Comparison of ENCODE assay signal across 10 mouse cellular contexts in genomic region chr12:7543281-7543981, GRCm38 (mm10).
DNase-seq lines count a peak whose midpoint lies in the region; ATAC-seq and TF ChIP-seq lines count a peak whose summit lies in the region.
"Had no signal": no experiment of that assay in that cellular context is flagged by ENCODE, and none has a peak within 500 bp of the region (broad histone marks: within the 10 kb centered on the region; RNA-seq: fewer than 3 reads in every experiment).

No protein-coding gene starts in this region.

- no peak overlapping the region for H3K9ac ChIP-seq in heart, postnatal 0 days (replicated peaks; ENCODE audit: low read depth, low read length)
- H3K9ac ChIP-seq in heart, embryonic 11.5 days (ENCODE audit: low read depth, low read length), result no peak overlapping the region
- H3K9ac ChIP-seq: midbrain, embryonic 15.5 days had no signal

- H3K27ac ChIP-seq in heart, postnatal 0 days (ENCODE audit: low read depth), result no peak overlapping the region
- H3K27ac ChIP-seq in heart, embryonic 11.5 days (ENCODE audit: low read depth, low read length), result no peak overlapping the region
- H3K27ac ChIP-seq: midbrain, embryonic 15.5 days had no signal

- no peaks in the 10 kb centered on the region for H3K4me1 ChIP-seq in heart, postnatal 0 days (ENCODE audit: control insufficient read depth, insufficient read depth)
- no peaks in the 10 kb centered on the region for H3K4me1 ChIP-seq in heart, embryonic 11.5 days (ENCODE audit: control insufficient read depth, insufficient read depth, low read length)
- H3K4me1 ChIP-seq in lung, adult 2 months (ENCODE audit: control insufficient read depth, insufficient read depth, low read length), result no peaks in the 10 kb centered on the region
- H3K4me1 ChIP-seq: midbrain, embryonic 15.5 days had no signal

- TF ChIP-seq CTCF in heart, postnatal 0 days (IDR thresholded peaks at IDR 0.05; ENCODE audit: low read depth), result peak; percentile 57
- peak; percentile 3; the same call in 1 of the 2 replicates for TF ChIP-seq CTCF in lung, adult 2 months (IDR thresholded peaks at IDR 0.05; ENCODE audit: insufficient read depth, low read length)

- ATAC-seq in heart, postnatal 0 days (ENCODE audit: insufficient read depth, low read depth), result no peak
- ATAC-seq in heart, embryonic 11.5 days (replicated peaks; ENCODE audit: insufficient number of reproducible peaks, low FRiP score, low TSS enrichment), result no peak
- ATAC-seq: midbrain, embryonic 15.5 days had no signal

- no peak overlapping the region for H3K4me2 ChIP-seq in heart, postnatal 0 days (ENCODE audit: low read depth, low read length)
- no peak overlapping the region for H3K4me2 ChIP-seq in heart, embryonic 11.5 days
- H3K4me2 ChIP-seq: midbrain, embryonic 15.5 days had no signal

- no peaks in the 10 kb centered on the region for H3K9me3 ChIP-seq in heart, postnatal 0 days (replicated peaks; ENCODE audit: control insufficient read depth, low read length)
- H3K9me3 ChIP-seq in heart, embryonic 11.5 days (replicated peaks; ENCODE audit: control insufficient read depth, low read length), result no peaks in the 10 kb centered on the region
- H3K9me3 ChIP-seq: midbrain, embryonic 15.5 days had no signal

- no peak for DNase-seq in heart, postnatal 0 days (ENCODE audit: low spot score)
- DNase-seq in lung, adult 2 months, result no peak
- no peak for DNase-seq in lung, adult 18-20 months
- peak; percentile 69 for DNase-seq in brain, adult 2 months (ENCODE audit: low read depth, low spot score)
- DNase-seq in mesoderm, embryonic 11.5 days (ENCODE audit: low read depth, low spot score), result peak; percentile 50
- DNase-seq in thymus, postnatal 36 days, result no peak
- DNase-seq in right cerebral cortex, postnatal 36 days (ENCODE audit: low spot score in 2 of 2), result no peak
- DNase-seq: adrenal gland, adult 2 months had no signal

- TF ChIP-seq POLR2A in lung, adult 2 months (IDR thresholded peaks at IDR 0.05; ENCODE audit: borderline replicate concordance, extremely low read depth, low read depth, low read length), result no peak

- TF ChIP-seq EP300 in heart, postnatal 0 days (IDR thresholded peaks at IDR 0.05; ENCODE audit: low read depth), result no peak

- WGBS in heart, postnatal 0 days, result 42% methylated on average over 8 of the region's 8 CpGs
- 49% methylated on average over 8 of the region's 8 CpGs for WGBS in heart, embryonic 11.5 days (ENCODE audit: insufficient replicate concordance)
- WGBS in lung, adult 2 months, result 52% methylated on average over 8 of the region's 8 CpGs

- H3K36me3 ChIP-seq in heart, postnatal 0 days (replicated peaks; ENCODE audit: control insufficient read depth, insufficient read depth, low read length), result no peaks in the 10 kb centered on the region
- H3K36me3 ChIP-seq in heart, embryonic 11.5 days (ENCODE audit: control insufficient read depth, insufficient read depth, low read length), result no peaks in the 10 kb centered on the region
- H3K36me3 ChIP-seq: midbrain, embryonic 15.5 days had no signal

- no peak overlapping the region for H3K4me3 ChIP-seq in heart, postnatal 0 days (ENCODE audit: low read depth, low read length)
- H3K4me3 ChIP-seq in heart, embryonic 11.5 days (ENCODE audit: low read depth, low read length), result no peak overlapping the region
- H3K4me3 ChIP-seq in lung, adult 2 months (replicated peaks; ENCODE audit: extremely low read depth, low read depth, low read length), result no peak overlapping the region
- H3K4me3 ChIP-seq: midbrain, embryonic 15.5 days had no signal

- H3K27me3 ChIP-seq in heart, postnatal 0 days (ENCODE audit: control insufficient read depth, insufficient read depth, low read length), result no peaks in the 10 kb centered on the region
- no peaks in the 10 kb centered on the region for H3K27me3 ChIP-seq in heart, embryonic 11.5 days (ENCODE audit: control insufficient read depth, insufficient read depth, low read length)
- H3K27me3 ChIP-seq: midbrain, embryonic 15.5 days had no signal

Comparison
In these comparisons a context has a peak if more than half of its experiments do, and no peak if none do; other contexts are left out.
1. DNase-seq: peak in brain, adult 2 months (single experiment) and mesoderm, embryonic 11.5 days (single experiment); none in heart, postnatal 0 days (single experiment), lung, adult 2 months (single experiment), lung, adult 18-20 months (0 of 2), thymus, postnatal 36 days (0 of 2) and right cerebral cortex, postnatal 36 days (0 of 2).